Mouse (Mus musculus) kidney, postnatal 0 days (tissue): Measurements from ENCODE around the gene Dars2. TPM values are rescaled to one million over a fixed set of nuclear protein-coding genes. Genes with fewer than 3 reads are reported as not detected.
A peak's percentile ranks its signal among the peaks of the same experiment; 100 is the strongest.

Experiments used
- ATAC-seq: fragments of 200-750 bp; cut with Nextera tagmentation; replicated peaks from 2 replicates; pipeline ENCODE4 v1.8.0; 2017; ENCODE audit warnings: low read depth, moderate number of reproducible peaks, moderate TSS enrichment, moderate library complexity; ENCODE audit not compliant: low FRiP score
- DNase-seq: peaks from one replicate; pipeline ENCODE4 v3.0.0-alpha.2; 2016; ENCODE audit warnings: low spot score
- H3K27ac ChIP-seq: fragments of 300-500 bp; sonication (generic); 2 replicates; pipeline ENCODE4 v1.5.1; 2014; ENCODE audit warnings: mild to moderate bottlenecking
- H3K27me3 ChIP-seq: fragments of 300-500 bp; sonication (generic); 2 replicates; pipeline ENCODE4 v1.6.1; 2014; ENCODE audit warnings: low read length, mixed read lengths; ENCODE audit not compliant: insufficient read depth
- H3K36me3 ChIP-seq: fragments of 300-500 bp; sonication (generic); 2 replicates; pipeline ENCODE4 v1.6.1; 2014; ENCODE audit warnings: low read length, mixed read lengths; ENCODE audit not compliant: insufficient read depth
- H3K4me1 ChIP-seq: fragments of 300-500 bp; sonication (generic); replicated peaks from 2 replicates; pipeline ENCODE4 v1.6.1; 2014; ENCODE audit warnings: antibody characterized with exemption, low read length, mixed read lengths; ENCODE audit not compliant: insufficient read depth
- H3K4me2 ChIP-seq: fragments of 300-500 bp; sonication (generic); 2 replicates; pipeline ENCODE4 v1.6.1; 2014; ENCODE audit warnings: mild to moderate bottlenecking, low read length, moderate library complexity, mixed read lengths
- H3K4me3 ChIP-seq: fragments of 300-500 bp; sonication (generic); replicated peaks from 2 replicates; pipeline ENCODE4 v1.5.1; 2014; ENCODE audit warnings: low read depth, low read length
- H3K9ac ChIP-seq: fragments of 300-500 bp; sonication (generic); 2 replicates; pipeline ENCODE4 v1.6.1; 2014; ENCODE audit warnings: low read depth, low read length
- H3K9me3 ChIP-seq: fragments of 300-500 bp; sonication (generic); replicated peaks from 2 replicates; pipeline ENCODE4 v1.6.1; 2016; ENCODE audit warnings: low read length, inconsistent platforms, mixed read lengths
- CTCF ChIP-seq: IDR thresholded peaks from 2 replicates; pipeline ENCODE4 v1.5.1; 2016; ENCODE audit warnings: antibody characterized with exemption, low read depth, mild to moderate bottlenecking, moderate library complexity
- WGBS: fragments of 180-500 bp; shearing (Covaris S2); extraction: QIAGEN DNeasy Blood & Tissue Kit; methylation state at CpG from one replicate; pipeline ENCODE4 v1.1.7; 2014; 5-methylcytosine and 5-hydroxymethylcytosine counted together
- polyA plus RNA-seq: library from polyadenylated mRNA; unstranded; fragments of >200 nt; fragmentation: Nextera tagmentation; extraction: Ambion mirVana; gene quantifications from 2 replicates; pipeline ENCODE4 v1.2.1, GENCODE M21; 2015

Dars2 gene
- polyA plus RNA-seq, 1 experiment from 2014 or later, result 23.5 TPM

GRCm38 (mm10) chr1:161040855-161041254, 29.6 kb downstream of the Dars2 start:
- no peak for TF ChIP-seq CTCF
- Histone ChIP-seq H3K36me3 (peaks cover 36% of the 10 kb centered on the region), H3K27ac (no peak overlapping the region), H3K9ac (no peak overlapping the region), H3K27me3 (no peaks in the 10 kb centered on the region), H3K4me1 (peaks cover 6% of the 10 kb centered on the region; the same call in 1 of the 2 replicates), H3K9me3 (no peaks in the 10 kb centered on the region), H3K4me3 (no peak overlapping the region), H3K4me2 (no peak overlapping the region)
- ATAC-seq (no peak), DNase-seq (no peak)

GRCm38 (mm10) chr1:161040426-161040770, 30.1 kb downstream of the Dars2 start:
- H3K27ac ChIP-seq, result peak overlapping the region; percentile 32
- no peak overlapping the region for H3K4me3 ChIP-seq
- 47% methylated on average over 1 of the region's 1 CpGs for WGBS
- peaks cover 6% of the 10 kb centered on the region; the same call in 1 of the 2 replicates for H3K4me1 ChIP-seq
- no peak for ATAC-seq
- H3K36me3 ChIP-seq, result peaks cover 32% of the 10 kb centered on the region
- H3K27me3 ChIP-seq, result no peaks in the 10 kb centered on the region
- H3K9me3 ChIP-seq, result no peaks in the 10 kb centered on the region
- H3K4me2 ChIP-seq, result no peak overlapping the region
- no peak for TF ChIP-seq CTCF
- no peak for DNase-seq
- H3K9ac ChIP-seq, result no peak overlapping the region

DNA sequence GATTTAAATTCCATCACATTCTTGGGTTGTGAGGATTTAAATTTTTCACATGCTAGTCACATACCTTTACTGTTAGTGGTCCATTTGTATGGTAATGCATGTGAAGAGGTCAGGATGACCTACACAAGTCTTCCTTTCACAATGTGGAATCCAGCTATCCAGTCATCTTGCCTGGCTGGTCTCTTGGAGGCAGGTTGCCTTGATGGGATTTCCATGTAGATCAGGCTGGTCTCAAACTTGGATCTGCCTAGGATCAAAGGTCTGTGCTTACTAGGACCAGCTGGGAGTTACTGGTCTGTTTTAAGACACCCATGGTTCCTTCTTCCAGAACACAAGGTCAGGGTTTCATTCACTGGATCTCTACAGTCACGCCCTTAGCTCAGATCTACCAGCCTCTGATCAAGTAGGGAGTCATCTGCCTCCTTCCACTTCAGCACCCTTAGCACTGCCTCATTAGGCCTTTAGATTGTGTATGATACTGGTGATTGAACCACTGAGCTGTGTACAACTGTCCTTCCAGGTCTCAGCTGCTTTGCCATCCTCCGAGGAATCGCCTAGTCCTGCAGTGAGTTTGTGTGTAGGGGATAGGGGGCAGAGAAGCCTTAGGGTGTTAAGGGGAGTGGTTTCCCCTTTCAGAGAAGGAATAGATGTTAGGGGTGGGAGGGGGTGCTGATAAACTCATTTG, 30.6 kb downstream of the Dars2 start:
- H3K4me3 ChIP-seq, result no peak overlapping the region
- no peak overlapping the region for H3K9ac ChIP-seq
- no peaks in the 10 kb centered on the region for H3K27me3 ChIP-seq
- no peak for TF ChIP-seq CTCF
- DNase-seq (peak; percentile 28), ATAC-seq (no peak; the same call in 1 of the 2 replicates)
- H3K27ac ChIP-seq, result peak overlapping the region; percentile 32
- WGBS, result 19% methylated on average over 3 of the region's 3 CpGs
- H3K4me2 ChIP-seq, result no peak overlapping the region
- peaks cover 6% of the 10 kb centered on the region; the same call in 1 of the 2 replicates for H3K4me1 ChIP-seq
- H3K36me3 ChIP-seq, result peaks cover 29% of the 10 kb centered on the region
- H3K9me3 ChIP-seq, result no peaks in the 10 kb centered on the region

DNA sequence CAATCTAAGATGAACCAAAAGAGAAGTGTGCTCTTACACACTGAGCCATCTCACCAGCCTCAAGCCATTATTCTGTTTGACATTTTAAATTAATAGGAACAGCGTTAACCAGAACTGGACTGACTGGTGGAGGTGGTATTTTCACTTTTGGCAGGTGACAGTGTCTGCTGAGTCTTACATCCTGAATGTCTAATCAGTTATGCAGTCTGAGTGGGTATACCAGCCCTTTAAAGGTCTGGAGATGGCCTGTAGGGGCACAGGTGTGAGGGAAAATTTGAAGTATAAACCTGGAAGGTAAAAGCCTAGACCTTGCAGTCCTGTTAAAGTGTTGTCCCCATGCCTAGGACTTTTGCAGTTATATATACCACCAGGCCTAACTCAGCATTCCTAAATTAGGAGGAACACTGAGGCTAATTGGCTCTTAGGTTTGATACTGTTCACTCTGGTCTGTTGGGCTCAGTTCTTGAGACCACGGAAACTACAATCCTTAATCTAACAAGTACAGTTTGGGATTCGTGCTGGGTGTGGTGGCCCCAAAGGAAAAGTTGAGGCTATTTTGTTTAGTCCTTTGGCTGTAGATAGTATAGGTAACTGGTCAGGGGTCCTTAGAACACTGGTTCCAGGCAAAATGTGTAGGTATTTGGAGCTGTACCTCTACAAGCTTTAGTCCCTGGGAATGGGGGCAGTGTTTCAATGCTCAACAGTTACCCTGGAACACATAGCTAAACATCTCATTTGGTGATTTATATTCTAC, 31.3 kb downstream of the Dars2 start:
- no peak overlapping the region for H3K9ac ChIP-seq
- H3K36me3 ChIP-seq, result peaks cover 28% of the 10 kb centered on the region
- no peaks in the 10 kb centered on the region for H3K27me3 ChIP-seq
- peaks cover 6% of the 10 kb centered on the region; the same call in 1 of the 2 replicates for H3K4me1 ChIP-seq
- H3K4me3 ChIP-seq, result no peak overlapping the region
- DNase-seq (no peak), ATAC-seq (no peak)
- 17% methylated on average over 3 of the region's 3 CpGs for WGBS
- no peak for TF ChIP-seq CTCF
- no peak overlapping the region for H3K4me2 ChIP-seq
- 0 out of 2 replicates have a peak overlapping the region, but pooled peaks have one; percentile 10 for H3K27ac ChIP-seq
- H3K9me3 ChIP-seq, result no peaks in the 10 kb centered on the region

GRCm38 (mm10) chr1:161038004-161038403, 32.5 kb downstream of the Dars2 start:
- Histone ChIP-seq H3K9me3 (no peaks in the 10 kb centered on the region), H3K27ac (no peak overlapping the region), H3K27me3 (no peaks in the 10 kb centered on the region), H3K4me1 (peaks cover 6% of the 10 kb centered on the region; the same call in 1 of the 2 replicates), H3K36me3 (peaks cover 20% of the 10 kb centered on the region), H3K4me3 (no peak overlapping the region), H3K9ac (no peak overlapping the region), H3K4me2 (peak overlapping the region; percentile 88; the same call in 1 of the 2 replicates)
- ATAC-seq (no peak), DNase-seq (no peak)
- TF ChIP-seq CTCF, result no peak
- 23% methylated on average over 3 of the region's 3 CpGs for WGBS

- H3K4me3 ChIP-seq, result peak overlapping the region; percentile 20; the same call in 1 of the 2 replicates
- H3K27me3 ChIP-seq, result no peaks in the 10 kb centered on the region
- ATAC-seq (no peak), DNase-seq (no peak)
- H3K9me3 ChIP-seq, result no peaks in the 10 kb centered on the region
- TF ChIP-seq CTCF, result no peak
- H3K4me1 ChIP-seq, result peaks cover 6% of the 10 kb centered on the region; the same call in 1 of the 2 replicates
- H3K4me2 ChIP-seq, result peak overlapping the region; percentile 88
- WGBS, result 10% methylated on average over 3 of the region's 3 CpGs
- H3K9ac ChIP-seq, result no peak overlapping the region
- H3K36me3 ChIP-seq, result peaks cover 20% of the 10 kb centered on the region
- no peak overlapping the region for H3K27ac ChIP-seq
Observed at GRCm38 (mm10) chr1:161037599-161037998, 32.9 kb downstream of the Dars2 start.
